Mouse (Mus musculus): ENCODE results near the gene Exosc2.

DNA sequence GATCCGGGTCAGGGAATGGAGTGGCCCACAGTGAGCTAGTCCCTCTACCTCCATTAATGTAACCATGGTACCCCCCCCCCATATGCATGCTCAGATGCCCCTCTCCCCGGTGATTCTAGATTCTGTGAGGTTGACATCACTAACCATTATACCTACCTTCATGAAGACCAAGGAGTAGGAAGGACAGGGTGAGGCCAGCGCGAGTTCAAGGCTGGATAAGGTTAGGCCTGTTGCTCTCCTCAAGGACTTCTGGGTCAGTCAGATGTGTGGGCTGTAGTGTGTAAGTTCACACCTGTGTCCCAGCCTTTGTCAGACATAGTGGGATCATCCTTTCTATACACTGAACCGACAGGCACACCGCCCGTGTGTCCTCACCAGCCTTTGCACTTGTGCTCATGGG lies 14.1 kb upstream of the Exosc2 start:
- TF ChIP-seq CTCF (IDR thresholded peaks at IDR 0.05; ENCODE audit: control insufficient read depth, insufficient read depth, insufficient read length): no peak
- no peak for TF ChIP-seq FOSL1 (IDR thresholded peaks at IDR 0.05; ENCODE audit: insufficient read depth, low read length, poor library complexity, severe bottlenecking)
- TF ChIP-seq USF1 (IDR thresholded peaks at IDR 0.05; ENCODE audit: low read depth): no peak

All from C2C12 (cell line).